Mouse (Mus musculus): ENCODE results near the gene Slc22a4. TPM values are rescaled to one million over a fixed set of nuclear protein-coding genes. Genes with fewer than 3 reads are reported as not detected.

Gene Slc22a4
- polyA plus RNA-seq (2015; fragmentation: Nextera tagmentation; extraction: Ambion mirVana): 4.9 and 7.2 TPM in 2 replicates

GRCm38 (mm10) chr11:54028044-54028951 is at the start of gene Slc22a4:
Gene Slc22a4, minus strand, starts transcription at chr11:54028090.
- Histone ChIP-seq H3K4me1 (ENCODE audit: control insufficient read depth, insufficient read depth, low read depth, low read length) (peaks cover 12% of the 10 kb centered on the region), H3K9ac (ENCODE audit: low read depth, low read length) (peak within 1 kb of the TSS; percentile 83), H3K36me3 (ENCODE audit: control insufficient read depth, insufficient read depth, low read length) (no peaks in the 10 kb centered on the region), H3K4me3 (ENCODE audit: low read length) (peak within 1 kb of the TSS; percentile 59), H3K27me3 (replicated peaks; ENCODE audit: control insufficient read depth, insufficient read depth, low read length) (no peaks in the 10 kb centered on the region), H3K4me2 (ENCODE audit: low read length) (peak within 1 kb of the TSS; percentile 96), H3K9me3 (ENCODE audit: control insufficient read depth, low read length) (no peaks in the 10 kb centered on the region), H3K27ac (ENCODE audit: low read depth, low read length) (peak within 1 kb of the TSS; percentile 31)
- WGBS: 2% methylated on average over 60 of the region's 61 CpGs
- peak; percentile 91 for ATAC-seq

- no peak overlapping the region for H3K4me2 ChIP-seq (ENCODE audit: low read length)
Observed at GRCm38 (mm10) chr11:54076101-54076500, 48.2 kb upstream of the Slc22a4 start.

DNA sequence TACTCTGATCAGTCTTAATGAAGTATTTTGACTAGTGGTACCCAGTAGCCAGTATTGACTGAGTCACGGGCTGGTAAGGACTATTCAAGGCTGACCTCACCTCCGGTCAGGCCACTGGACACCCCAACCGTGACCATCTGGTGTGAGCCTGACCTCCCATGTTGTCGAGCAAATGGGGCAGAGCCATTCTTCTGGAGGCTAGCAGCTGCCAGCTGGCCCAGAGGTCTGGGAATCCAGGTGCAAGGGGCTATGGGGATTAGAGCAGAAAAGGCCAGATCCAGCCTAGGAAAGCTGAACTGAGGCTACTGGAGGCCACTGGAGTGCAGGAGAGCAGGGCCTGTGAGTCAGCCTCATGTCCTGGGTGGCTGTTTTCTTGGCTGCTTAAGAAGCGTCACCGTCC is 47.5 kb upstream of the Slc22a4 start:
- no peaks in the 10 kb centered on the region for H3K27me3 ChIP-seq (replicated peaks; ENCODE audit: control insufficient read depth, insufficient read depth, low read length)
- no peak overlapping the region for H3K4me2 ChIP-seq (ENCODE audit: low read length)
- no peak overlapping the region for H3K27ac ChIP-seq (ENCODE audit: low read depth, low read length)
- H3K4me3 ChIP-seq (ENCODE audit: low read length): no peak overlapping the region
- no peaks in the 10 kb centered on the region for H3K9me3 ChIP-seq (ENCODE audit: control insufficient read depth, low read length)
- no peak overlapping the region for H3K9ac ChIP-seq (ENCODE audit: low read depth, low read length)
- no peak for ATAC-seq
- 64% methylated on average over 6 of the region's 6 CpGs for WGBS
- H3K36me3 ChIP-seq (ENCODE audit: control insufficient read depth, insufficient read depth, low read length): no peaks in the 10 kb centered on the region
- no peaks in the 10 kb centered on the region for H3K4me1 ChIP-seq (ENCODE audit: control insufficient read depth, insufficient read depth, low read depth, low read length)

More at GRCm38 (mm10) chr11:54076101-54076500, 48.2 kb upstream of the Slc22a4 start:
- H3K4me1 ChIP-seq (ENCODE audit: control insufficient read depth, insufficient read depth, low read depth, low read length): no peaks in the 10 kb centered on the region
- H3K36me3 ChIP-seq (ENCODE audit: control insufficient read depth, insufficient read depth, low read length): no peaks in the 10 kb centered on the region
- H3K4me3 ChIP-seq (ENCODE audit: low read length): no peak overlapping the region
- no peaks in the 10 kb centered on the region for H3K9me3 ChIP-seq (ENCODE audit: control insufficient read depth, low read length)
- no peaks in the 10 kb centered on the region for H3K27me3 ChIP-seq (replicated peaks; ENCODE audit: control insufficient read depth, insufficient read depth, low read length)
- no peak overlapping the region for H3K9ac ChIP-seq (ENCODE audit: low read depth, low read length)
- WGBS: 74% methylated on average over 1 of the region's 1 CpGs
- no peak for ATAC-seq
- H3K27ac ChIP-seq (ENCODE audit: low read depth, low read length): no peak overlapping the region

GRCm38 (mm10) chr11:54073291-54073690 is 45.4 kb upstream of the Slc22a4 start:
- no peaks in the 10 kb centered on the region for H3K9me3 ChIP-seq (ENCODE audit: control insufficient read depth, low read length)
- H3K27me3 ChIP-seq (replicated peaks; ENCODE audit: control insufficient read depth, insufficient read depth, low read length): no peaks in the 10 kb centered on the region
- no peaks in the 10 kb centered on the region for H3K36me3 ChIP-seq (ENCODE audit: control insufficient read depth, insufficient read depth, low read length)
- no peak overlapping the region for H3K27ac ChIP-seq (ENCODE audit: low read depth, low read length)
- no peak for ATAC-seq
- H3K4me2 ChIP-seq (ENCODE audit: low read length): no peak overlapping the region
- WGBS: 51% methylated on average over 4 of the region's 4 CpGs
- H3K9ac ChIP-seq (ENCODE audit: low read depth, low read length): no peak overlapping the region
- peaks cover 5% of the 10 kb centered on the region; the same call in 1 of the 2 replicates for H3K4me1 ChIP-seq (ENCODE audit: control insufficient read depth, insufficient read depth, low read depth, low read length)
- H3K4me3 ChIP-seq (ENCODE audit: low read length): no peak overlapping the region

DNA sequence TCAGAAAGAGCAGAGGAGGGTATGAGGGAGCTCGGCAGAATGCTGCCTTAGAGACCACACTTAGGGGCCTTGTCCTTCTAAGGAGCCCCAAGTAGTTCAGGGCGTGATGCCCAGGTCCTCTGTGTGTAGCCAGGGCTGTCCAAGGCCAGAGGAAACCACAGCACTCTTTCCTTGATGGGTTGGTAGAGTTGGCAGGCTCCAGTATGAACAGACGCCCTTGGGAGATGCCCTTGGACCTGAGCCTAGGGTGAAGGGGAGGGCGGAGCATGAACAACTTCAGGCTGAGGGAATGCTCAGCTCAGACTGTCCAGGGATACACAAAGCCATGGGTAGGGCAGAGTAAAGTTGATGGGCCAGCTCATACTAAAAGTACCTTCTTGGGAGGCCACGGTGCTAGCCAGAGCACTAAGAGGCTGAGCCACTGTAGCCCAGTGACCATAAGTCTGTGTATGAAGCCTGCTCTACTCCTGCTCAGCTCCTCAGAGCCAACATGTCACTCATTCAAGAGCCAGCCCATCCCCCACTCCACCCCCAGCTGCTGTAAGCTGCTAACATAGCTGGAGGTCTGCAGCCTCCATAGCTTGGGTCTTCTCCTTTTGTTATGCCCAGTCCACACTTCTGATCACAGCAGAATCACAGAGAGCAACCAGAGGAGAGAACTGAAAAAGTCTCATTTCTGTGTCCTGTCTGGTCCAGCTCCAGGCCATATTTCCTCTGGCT is 44.0 kb upstream of the Slc22a4 start:
- Histone ChIP-seq H3K27ac (ENCODE audit: low read depth, low read length) (no peak overlapping the region), H3K27me3 (replicated peaks; ENCODE audit: control insufficient read depth, insufficient read depth, low read length) (no peaks in the 10 kb centered on the region), H3K36me3 (ENCODE audit: control insufficient read depth, insufficient read depth, low read length) (no peaks in the 10 kb centered on the region), H3K4me2 (ENCODE audit: low read length) (no peak overlapping the region), H3K9me3 (ENCODE audit: control insufficient read depth, low read length) (no peaks in the 10 kb centered on the region), H3K4me1 (ENCODE audit: control insufficient read depth, insufficient read depth, low read depth, low read length) (peaks cover 10% of the 10 kb centered on the region), H3K9ac (ENCODE audit: low read depth, low read length) (no peak overlapping the region), H3K4me3 (ENCODE audit: low read length) (no peak overlapping the region)
- 86% methylated on average over 5 of the region's 5 CpGs for WGBS
- ATAC-seq: no peak

- Histone ChIP-seq H3K4me2 (ENCODE audit: low read length) (peak within 1 kb of the TSS; percentile 91), H3K27ac (ENCODE audit: low read depth, low read length) (peak within 1 kb of the TSS; percentile 64), H3K9ac (ENCODE audit: low read depth, low read length) (peak within 1 kb of the TSS; percentile 75), H3K4me3 (ENCODE audit: low read length) (peak within 1 kb of the TSS; percentile 57), H3K36me3 (ENCODE audit: control insufficient read depth, insufficient read depth, low read length) (no peaks in the 10 kb centered on the region), H3K27me3 (replicated peaks; ENCODE audit: control insufficient read depth, insufficient read depth, low read length) (no peaks in the 10 kb centered on the region), H3K4me1 (ENCODE audit: control insufficient read depth, insufficient read depth, low read depth, low read length) (peaks cover 10% of the 10 kb centered on the region), H3K9me3 (ENCODE audit: control insufficient read depth, low read length) (no peaks in the 10 kb centered on the region)
- WGBS: 2% methylated on average over 31 of the region's 61 CpGs
- ATAC-seq: peak; percentile 70
Observed at GRCm38 (mm10) chr11:54068520-54069371, 40.9 kb upstream of the Slc22a4 start, which contains the start of gene Pdlim4. Gene Pdlim4, minus strand, starts transcription at chr11:54069014.

DNA sequence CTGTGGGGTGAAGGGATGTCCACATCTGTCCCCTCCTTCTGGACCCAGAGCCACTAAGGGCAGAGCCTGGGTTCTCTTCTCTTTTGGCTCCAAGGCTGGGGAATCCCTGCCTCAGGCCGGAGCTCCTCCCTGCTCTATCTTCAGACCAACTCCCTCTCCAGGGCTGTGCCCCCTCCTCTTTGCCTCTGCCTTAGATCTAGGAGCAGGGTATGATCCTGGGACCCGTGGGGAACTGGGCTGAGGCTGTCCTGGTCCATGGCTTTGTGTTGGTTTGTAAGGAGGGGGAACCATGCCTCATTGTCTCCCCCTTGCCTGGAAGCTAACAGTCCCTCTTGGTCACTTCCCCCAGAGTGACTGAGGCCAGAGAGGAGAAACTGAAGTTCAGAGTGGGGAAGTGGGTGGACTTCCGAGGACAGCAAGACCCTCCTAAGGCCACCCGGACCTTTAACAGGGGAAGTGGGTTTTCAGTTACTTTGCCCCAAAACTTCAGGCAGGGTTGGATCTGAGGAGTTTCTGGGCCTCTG is 40.2 kb upstream of the Slc22a4 start:
- peaks cover 13% of the 10 kb centered on the region for H3K4me1 ChIP-seq (ENCODE audit: control insufficient read depth, insufficient read depth, low read depth, low read length)
- H3K27ac ChIP-seq (ENCODE audit: low read depth, low read length): no peak overlapping the region
- WGBS: 37% methylated on average over 4 of the region's 4 CpGs
- H3K4me2 ChIP-seq (ENCODE audit: low read length): peak overlapping the region; percentile 91
- H3K36me3 ChIP-seq (ENCODE audit: control insufficient read depth, insufficient read depth, low read length): no peaks in the 10 kb centered on the region
- H3K9ac ChIP-seq (ENCODE audit: low read depth, low read length): peak overlapping the region; percentile 23; the same call in 1 of the 2 replicates
- no peak for ATAC-seq
- no peaks in the 10 kb centered on the region for H3K9me3 ChIP-seq (ENCODE audit: control insufficient read depth, low read length)
- H3K4me3 ChIP-seq (ENCODE audit: low read length): peak overlapping the region; percentile 57
- H3K27me3 ChIP-seq (replicated peaks; ENCODE audit: control insufficient read depth, insufficient read depth, low read length): no peaks in the 10 kb centered on the region

DNA sequence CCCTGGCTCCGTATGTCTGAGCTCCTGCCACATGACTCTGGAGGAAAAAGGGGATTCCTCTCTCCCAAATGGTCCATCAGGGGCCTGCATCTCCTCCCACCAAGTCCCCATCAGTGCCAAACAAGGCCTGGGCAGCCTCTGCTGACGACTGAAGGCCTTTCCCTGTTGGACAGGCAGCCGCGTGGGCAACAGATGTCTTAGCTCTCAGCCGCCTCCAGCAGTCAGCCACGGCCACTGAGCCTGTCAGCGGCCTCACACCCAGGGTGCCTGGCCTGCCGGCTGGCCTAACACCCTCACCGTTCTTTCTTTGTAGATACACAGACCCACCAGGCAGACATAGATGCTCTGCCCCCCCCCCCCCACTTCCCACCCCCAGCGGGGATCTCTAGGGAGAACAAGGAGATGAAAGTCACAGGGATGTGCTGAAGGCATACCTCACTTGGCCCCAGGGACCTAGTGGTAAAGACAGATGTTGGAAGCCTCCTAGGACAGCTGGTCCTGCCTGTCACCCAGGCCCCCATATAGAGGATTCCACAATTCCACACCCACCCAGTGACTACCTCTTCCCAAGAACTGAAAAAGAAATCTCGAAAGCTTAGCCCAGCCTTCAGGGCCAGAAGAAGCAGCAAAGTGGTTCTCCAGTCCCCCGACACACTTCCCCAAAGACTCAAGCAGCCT is 39.6 kb upstream of the Slc22a4 start:
- Histone ChIP-seq H3K4me3 (ENCODE audit: low read length) (peak overlapping the region; percentile 57), H3K36me3 (ENCODE audit: control insufficient read depth, insufficient read depth, low read length) (no peaks in the 10 kb centered on the region), H3K9me3 (ENCODE audit: control insufficient read depth, low read length) (no peaks in the 10 kb centered on the region), H3K4me2 (ENCODE audit: low read length) (peak overlapping the region; percentile 91), H3K27me3 (replicated peaks; ENCODE audit: control insufficient read depth, insufficient read depth, low read length) (no peaks in the 10 kb centered on the region), H3K4me1 (ENCODE audit: control insufficient read depth, insufficient read depth, low read depth, low read length) (peaks cover 13% of the 10 kb centered on the region), H3K9ac (ENCODE audit: low read depth, low read length) (0 out of 2 replicates have a peak overlapping the region, but pooled peaks have one; percentile 32), H3K27ac (ENCODE audit: low read depth, low read length) (no peak overlapping the region)
- ATAC-seq: no peak
- WGBS: 30% methylated on average over 12 of the region's 12 CpGs
